Mouse (Mus musculus) G1E (cell line): ENCODE data around the gene Sprr2k.

Source experiments
- CTCF ChIP-seq: IDR thresholded peaks from 2 replicates; pipeline ENCODE4 v1.5.1; 2012; ENCODE audit warnings: low read depth, low read length, inconsistent platforms, mixed read lengths
- GATA1 ChIP-seq: IDR thresholded peaks from 2 replicates; pipeline ENCODE4 v1.6.1; 2012; ENCODE audit warnings: borderline replicate concordance, low read length, inconsistent platforms, mixed read lengths

- TF ChIP-seq CTCF (no peak), GATA1 (no peak)
Observed at GRCm38 (mm10) chr3:92438689-92439088, 6.3 kb downstream of the Sprr2k start, which contains the start of gene Sprr1b.
